Mouse (Mus musculus) stomach, embryonic 14.5 days (tissue): ENCODE measurements at regions not wholly inside any gene's neighbourhood (a gene's known extent, or its start where the extent isn't known, plus 50 kb on each side); places are given as distances from the start of the nearest gene placed in this dataset.

Experiments used
- ATAC-seq: fragments of 200-750 bp; cut with Nextera tagmentation; 2 replicates; pipeline ENCODE4 v1.8.0; 2017; ENCODE audit warnings: low read depth, moderate TSS enrichment; ENCODE audit not compliant: insufficient number of reproducible peaks, insufficient read depth, low FRiP score
- H3K27ac ChIP-seq: fragments of 300-500 bp; sonication (generic); 2 replicates; pipeline ENCODE4 v1.5.1; 2014; ENCODE audit warnings: mild to moderate bottlenecking, low read length, moderate library complexity, mixed read lengths
- H3K27me3 ChIP-seq: fragments of 300-500 bp; sonication (generic); 2 replicates; pipeline ENCODE4 v1.6.1; 2014; ENCODE audit warnings: low read length, control low read depth, mixed read lengths; ENCODE audit not compliant: control insufficient read depth, insufficient read depth
- H3K36me3 ChIP-seq: fragments of 300-500 bp; sonication (generic); 2 replicates; pipeline ENCODE4 v1.6.1; 2014; ENCODE audit warnings: mild to moderate bottlenecking, control low read depth, low read length, moderate library complexity, mixed read lengths; ENCODE audit not compliant: control insufficient read depth, insufficient read depth
- H3K4me1 ChIP-seq: fragments of 300-500 bp; sonication (generic); 2 replicates; pipeline ENCODE4 v1.6.1; 2014; ENCODE audit warnings: low read length, control low read depth, mixed read lengths; ENCODE audit not compliant: control insufficient read depth, insufficient read depth
- H3K4me2 ChIP-seq: fragments of 300-500 bp; sonication (generic); replicated peaks from 2 replicates; pipeline ENCODE4 v1.6.1; 2014; ENCODE audit warnings: low read depth, low read length, control low read depth
- H3K4me3 ChIP-seq: fragments of 300-500 bp; sonication (generic); 2 replicates; pipeline ENCODE4 v1.5.1; 2014; ENCODE audit warnings: low read depth, low read length, control low read depth
- H3K9ac ChIP-seq: fragments of 300-500 bp; sonication (generic); replicated peaks from 2 replicates; pipeline ENCODE4 v1.6.1; 2014; ENCODE audit warnings: low read depth, mild to moderate bottlenecking, control low read depth, low read length, moderate library complexity, mixed read lengths
- H3K9me3 ChIP-seq: fragments of 300-500 bp; sonication (generic); 2 replicates; pipeline ENCODE4 v1.6.1; 2016; ENCODE audit warnings: low read depth, low read length, control low read depth; ENCODE audit not compliant: control insufficient read depth
- WGBS: fragments of 180-500 bp; shearing (Covaris S2); extraction: QIAGEN DNeasy Blood & Tissue Kit; methylation state at CpG from one replicate; pipeline ENCODE4 v1.1.7; 2014; 5-methylcytosine and 5-hydroxymethylcytosine counted together

GRCm38 (mm10) chr12:10445738-10446137 lies 55.2 kb downstream of the Rdh14 start:
- Histone ChIP-seq H3K27me3 (no peaks in the 10 kb centered on the region), H3K27ac (no peak overlapping the region), H3K4me1 (peaks cover 14% of the 10 kb centered on the region; the same call in 1 of the 2 replicates), H3K36me3 (no peaks in the 10 kb centered on the region), H3K4me2 (no peak overlapping the region), H3K4me3 (no peak overlapping the region), H3K9ac (no peak overlapping the region), H3K9me3 (no peaks in the 10 kb centered on the region)
- WGBS = 60% methylated on average over 1 of the region's 1 CpGs
- ATAC-seq = peak; percentile 63; the same call in 1 of the 2 replicates

GRCm38 (mm10) chr12:10457960-10458655 lies 67.5 kb downstream of the Rdh14 start:
- H3K9ac ChIP-seq = no peak overlapping the region
- no peak overlapping the region for H3K4me3 ChIP-seq
- no peaks in the 10 kb centered on the region for H3K9me3 ChIP-seq
- WGBS = 66% methylated on average over 1 of the region's 1 CpGs
- H3K4me1 ChIP-seq = no peaks in the 10 kb centered on the region
- H3K27ac ChIP-seq = no peak overlapping the region
- H3K36me3 ChIP-seq = no peaks in the 10 kb centered on the region
- no peaks in the 10 kb centered on the region for H3K27me3 ChIP-seq
- no peak overlapping the region for H3K4me2 ChIP-seq
- no peak for ATAC-seq

- H3K4me3 ChIP-seq = no peak overlapping the region
- no peaks in the 10 kb centered on the region for H3K36me3 ChIP-seq
- H3K27me3 ChIP-seq = no peaks in the 10 kb centered on the region
- H3K4me1 ChIP-seq = no peaks in the 10 kb centered on the region
- WGBS = 60% methylated on average over 7 of the region's 7 CpGs
- no peak overlapping the region for H3K9ac ChIP-seq
- H3K27ac ChIP-seq = no peak overlapping the region; the same call in 1 of the 2 replicates
- no peak overlapping the region for H3K4me2 ChIP-seq
- no peaks in the 10 kb centered on the region for H3K9me3 ChIP-seq
- ATAC-seq = no peak
These were observed 71.2 kb downstream of the Rdh14 start for GRCm38 (mm10) chr12:10461796-10462195.

- no peaks in the 10 kb centered on the region for H3K9me3 ChIP-seq
- no peak overlapping the region for H3K27ac ChIP-seq
- ATAC-seq = no peak
- no peaks in the 10 kb centered on the region for H3K36me3 ChIP-seq
- WGBS = 61% methylated on average over 3 of the region's 3 CpGs
- no peak overlapping the region for H3K4me3 ChIP-seq
- H3K4me1 ChIP-seq = no peaks in the 10 kb centered on the region
- H3K9ac ChIP-seq = no peak overlapping the region
- H3K4me2 ChIP-seq = no peak overlapping the region
- H3K27me3 ChIP-seq = no peaks in the 10 kb centered on the region
These were observed 72.4 kb downstream of the Rdh14 start for GRCm38 (mm10) chr12:10462956-10463355.

- H3K4me2 ChIP-seq = no peak overlapping the region
- H3K4me1 ChIP-seq = no peaks in the 10 kb centered on the region
- WGBS = 64% methylated on average over 1 of the region's 1 CpGs
- no peak overlapping the region for H3K27ac ChIP-seq
- no peak overlapping the region for H3K4me3 ChIP-seq
- no peak overlapping the region for H3K9ac ChIP-seq
- no peak for ATAC-seq
- H3K27me3 ChIP-seq = no peaks in the 10 kb centered on the region
- no peaks in the 10 kb centered on the region for H3K9me3 ChIP-seq
- no peaks in the 10 kb centered on the region for H3K36me3 ChIP-seq
These were observed 83.4 kb downstream of the Rdh14 start for GRCm38 (mm10) chr12:10473986-10474385.

GRCm38 (mm10) chr12:10480781-10481180 lies 90.2 kb downstream of the Rdh14 start:
- Histone ChIP-seq H3K9ac (no peak overlapping the region), H3K36me3 (no peaks in the 10 kb centered on the region), H3K4me2 (no peak overlapping the region), H3K4me3 (no peak overlapping the region), H3K27ac (no peak overlapping the region), H3K27me3 (no peaks in the 10 kb centered on the region), H3K4me1 (no peaks in the 10 kb centered on the region), H3K9me3 (no peaks in the 10 kb centered on the region)
- WGBS = 38% methylated on average over 1 of the region's 1 CpGs
- ATAC-seq = no peak

GRCm38 (mm10) chr12:10482294-10483010 lies 91.9 kb downstream of the Rdh14 start:
- H3K27ac ChIP-seq = no peak overlapping the region
- H3K9ac ChIP-seq = no peak overlapping the region
- ATAC-seq = no peak
- WGBS = 68% methylated on average over 4 of the region's 4 CpGs
- H3K4me2 ChIP-seq = no peak overlapping the region
- H3K36me3 ChIP-seq = no peaks in the 10 kb centered on the region
- no peak overlapping the region for H3K4me3 ChIP-seq
- H3K9me3 ChIP-seq = no peaks in the 10 kb centered on the region
- H3K4me1 ChIP-seq = no peaks in the 10 kb centered on the region
- no peaks in the 10 kb centered on the region for H3K27me3 ChIP-seq

GRCm38 (mm10) chr12:10506721-10507120 lies 116.1 kb downstream of the Rdh14 start:
- Histone ChIP-seq H3K4me2 (no peak overlapping the region), H3K9me3 (no peaks in the 10 kb centered on the region), H3K36me3 (no peaks in the 10 kb centered on the region), H3K4me1 (no peaks in the 10 kb centered on the region), H3K27me3 (no peaks in the 10 kb centered on the region), H3K4me3 (no peak overlapping the region), H3K27ac (no peak overlapping the region), H3K9ac (no peak overlapping the region)
- no peak for ATAC-seq
